Mouse (Mus musculus) liver (tissue): Measurements from ENCODE around the gene Axl.

Experiments
- DNase-seq: peaks from one replicate; pipeline ENCODE4 v3.0.0-alpha.2; 2020; ENCODE audit warnings: mixed read lengths

Axl gene

DNA sequence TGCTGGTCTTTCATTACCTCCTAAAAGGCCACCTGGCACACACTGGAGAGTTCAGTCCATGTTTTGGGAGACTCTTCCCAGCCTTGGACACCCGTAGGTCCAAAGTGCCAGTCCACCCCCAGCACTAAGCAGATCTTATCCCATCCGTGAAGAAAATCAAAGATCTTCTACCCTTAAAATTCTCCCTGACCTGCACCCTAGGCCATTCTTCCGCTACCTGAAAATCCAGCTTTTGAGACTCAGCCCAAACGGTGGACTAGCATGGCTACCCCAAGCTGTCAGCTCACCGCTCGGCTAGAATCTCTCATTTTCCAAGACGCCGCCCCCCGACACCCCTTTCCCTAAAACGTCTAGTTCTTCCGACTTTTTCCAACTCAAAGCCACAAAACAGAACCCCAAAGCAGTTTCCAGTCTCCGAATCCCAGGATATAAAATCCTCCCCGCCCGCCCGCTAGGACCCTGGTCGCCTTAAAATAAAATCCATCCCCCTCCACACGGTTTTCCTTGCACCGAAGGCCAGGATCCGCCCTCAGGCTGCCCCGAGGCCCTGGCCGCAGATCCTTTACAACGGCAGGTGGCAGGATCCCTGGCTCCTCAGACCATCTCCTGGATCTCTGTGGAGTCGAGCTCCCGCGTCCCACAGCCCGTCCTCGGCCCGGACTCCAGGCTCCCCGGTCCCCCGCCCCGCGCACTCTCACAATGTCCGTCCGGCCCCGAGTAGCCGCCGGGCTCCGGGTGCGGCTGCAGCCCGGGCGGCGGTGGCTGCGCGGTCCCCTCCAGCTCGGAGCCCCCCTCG, 34.7 kb downstream of the Axl start:
- DNase-seq, result peak; percentile 50

DNA sequence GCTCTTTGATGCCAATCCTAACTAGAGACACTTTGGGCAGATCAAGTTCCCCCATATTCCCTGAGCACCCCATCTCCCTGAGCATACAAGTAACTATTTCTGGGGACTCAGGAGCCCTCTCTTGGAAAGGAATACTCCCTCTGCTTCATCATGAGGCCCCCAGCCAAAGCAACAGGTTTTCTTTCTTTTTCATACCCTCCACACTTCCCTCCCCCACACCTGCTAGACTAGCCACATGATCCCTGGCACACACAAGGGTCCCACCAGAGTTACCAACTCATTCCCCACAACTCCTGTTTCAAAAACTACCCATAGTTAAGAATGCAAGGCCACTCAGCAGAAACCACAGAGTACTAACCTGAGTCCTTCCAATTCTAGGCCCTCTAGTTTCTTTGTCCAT, 35.4 kb downstream of the Axl start:
- no peak for DNase-seq

- DNase-seq, result no peak
These were observed 41.7 kb downstream of the Axl start for GRCm38 (mm10) chr7:25746844-25747243.

DNA sequence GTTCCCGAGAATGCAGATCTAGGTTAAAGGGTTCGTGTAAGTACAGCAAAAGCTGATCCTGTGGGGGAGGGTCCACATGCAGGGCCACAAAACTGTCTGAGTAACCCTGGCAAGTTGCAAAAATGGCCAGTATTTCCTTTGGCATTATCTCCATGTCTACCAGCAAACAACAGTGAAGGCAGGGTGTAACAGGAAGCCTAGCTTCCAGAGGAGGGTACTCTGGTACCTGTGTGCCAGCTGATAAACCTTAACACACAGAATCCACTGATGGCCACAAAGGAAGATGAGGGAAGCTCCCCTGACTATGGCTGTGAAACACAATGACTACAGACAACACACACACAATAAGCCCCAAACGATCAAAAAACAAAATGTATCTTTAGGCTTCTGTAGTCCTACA, 50.2 kb downstream of the Axl start:
- DNase-seq, result no peak

DNA sequence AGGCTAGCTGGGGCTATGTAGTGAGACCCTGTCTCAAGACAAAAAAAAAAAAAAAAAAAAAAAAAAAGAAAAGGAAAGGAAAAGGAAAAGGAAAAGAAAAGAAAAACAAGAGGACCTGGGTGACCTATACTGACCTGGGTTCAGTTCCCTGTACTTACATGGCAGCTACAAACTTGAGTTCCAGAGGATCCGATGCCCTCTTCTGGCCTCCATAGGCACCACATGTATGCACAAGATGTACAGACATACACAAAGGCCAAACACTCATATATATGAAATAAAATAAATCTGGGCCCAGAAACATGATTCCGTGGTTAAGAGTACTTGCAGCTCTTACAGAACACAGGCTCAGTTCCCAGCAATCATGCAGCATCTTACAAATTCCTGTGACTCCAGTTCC, 51.6 kb downstream of the Axl start:
- DNase-seq, result no peak

DNA sequence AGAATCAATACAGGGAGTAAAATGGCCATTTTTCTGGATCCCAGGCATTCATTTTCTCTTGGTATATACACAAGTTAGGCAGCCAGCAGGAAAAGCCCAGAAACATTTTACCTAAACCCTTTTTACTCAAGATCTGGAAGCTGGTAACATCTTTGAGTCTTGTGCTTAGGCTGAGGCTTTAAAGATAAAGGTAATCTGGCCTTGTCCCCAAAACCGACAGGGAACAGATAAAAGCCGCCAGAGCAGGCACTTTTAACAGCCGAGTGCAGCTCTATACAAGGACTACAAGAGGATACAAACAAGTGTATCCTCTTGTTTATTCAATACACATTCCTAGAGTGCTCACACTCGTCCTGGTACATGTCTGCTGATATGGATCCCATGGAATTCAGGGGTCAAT, 53.5 kb downstream of the Axl start:
- no peak for DNase-seq

- no peak for DNase-seq
These were observed 57.0 kb downstream of the Axl start for GRCm38 (mm10) chr7:25731294-25732055.

GRCm38 (mm10) chr7:25729862-25730261, 58.6 kb downstream of the Axl start:
- DNase-seq, result no peak

GRCm38 (mm10) chr7:25729396-25729795, 59.1 kb downstream of the Axl start:
- DNase-seq, result no peak

DNA sequence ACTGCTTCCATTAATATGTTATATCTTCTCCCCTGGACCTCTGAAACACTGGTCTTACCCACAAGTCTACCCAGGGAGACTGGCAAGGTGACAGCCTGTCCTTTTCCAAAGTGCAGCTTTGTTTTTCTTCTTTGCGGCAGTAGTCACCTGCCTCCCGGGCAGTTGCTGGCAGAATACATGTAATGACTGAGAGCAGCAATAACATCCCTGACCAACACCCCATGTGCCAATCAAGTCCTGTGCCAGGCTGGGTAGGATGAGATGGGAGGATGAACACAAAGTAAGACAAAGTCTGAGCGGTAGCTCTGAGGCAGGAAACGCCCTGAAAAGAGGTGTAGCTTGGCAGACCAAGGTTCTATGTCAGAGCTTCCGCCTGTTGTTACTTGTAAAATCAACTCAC, 60.7 kb downstream of the Axl start:
- DNase-seq, result no peak

DNA sequence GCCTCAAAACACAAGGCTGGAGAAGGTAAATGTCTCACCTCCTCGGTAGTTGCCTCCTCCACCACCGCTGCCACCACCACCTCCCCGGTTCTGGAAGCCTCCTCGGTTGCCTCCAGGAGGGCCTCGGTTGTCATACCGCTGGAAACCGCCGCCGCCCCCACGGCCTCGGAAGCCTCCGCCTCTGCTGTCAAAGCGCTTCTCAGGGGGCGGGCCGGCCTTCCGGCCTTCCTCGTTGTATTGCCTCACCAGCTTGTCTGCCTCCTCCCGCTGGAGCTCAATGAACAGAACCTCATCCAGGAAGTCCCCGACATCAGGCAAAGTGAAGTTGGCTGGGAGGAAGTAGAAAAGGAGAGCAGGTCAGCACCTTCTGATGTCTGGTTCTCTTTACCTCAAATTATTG, 62.6 kb downstream of the Axl start:
- no peak for DNase-seq

DNA sequence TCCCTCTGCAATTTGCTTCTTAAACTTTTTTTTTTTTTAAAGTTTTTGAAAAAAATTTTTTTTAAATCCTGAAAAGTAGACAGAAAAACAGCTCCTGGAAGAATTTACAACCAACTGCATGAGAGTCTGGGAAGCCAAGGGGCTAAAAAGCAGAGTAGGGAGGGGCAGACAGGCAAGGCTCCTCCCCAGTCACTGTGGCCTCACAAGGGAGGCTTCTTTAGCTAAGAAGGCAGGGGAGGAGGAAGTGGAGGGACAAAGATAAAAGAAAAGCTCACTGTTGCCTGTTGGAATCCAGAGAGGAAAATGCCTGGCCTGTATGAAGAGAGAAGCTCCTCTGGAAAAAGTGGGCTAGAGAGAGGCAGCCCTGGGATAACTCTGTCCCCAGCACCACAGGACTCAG, 66.7 kb downstream of the Axl start:
- peak; percentile 48 for DNase-seq

DNA sequence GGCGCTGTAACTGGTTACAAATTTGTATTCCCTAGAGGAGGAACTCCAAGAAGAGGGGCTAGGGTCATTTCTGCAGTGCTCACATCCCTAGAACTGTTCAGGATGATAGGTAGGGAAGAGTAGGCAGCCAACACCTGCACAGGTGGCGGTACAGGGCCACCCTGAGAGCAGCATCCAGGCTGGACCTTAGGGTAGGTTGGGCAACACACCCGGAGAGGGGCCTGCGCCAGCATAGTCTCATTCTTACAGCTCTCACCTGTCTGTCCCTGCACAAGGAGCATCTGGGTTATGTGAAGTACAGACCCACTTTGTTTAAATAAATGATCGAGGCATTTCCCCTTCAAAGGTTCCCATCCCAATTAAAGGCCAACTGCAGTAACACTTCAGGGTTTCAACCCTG, 67.7 kb downstream of the Axl start:
- no peak for DNase-seq

DNA sequence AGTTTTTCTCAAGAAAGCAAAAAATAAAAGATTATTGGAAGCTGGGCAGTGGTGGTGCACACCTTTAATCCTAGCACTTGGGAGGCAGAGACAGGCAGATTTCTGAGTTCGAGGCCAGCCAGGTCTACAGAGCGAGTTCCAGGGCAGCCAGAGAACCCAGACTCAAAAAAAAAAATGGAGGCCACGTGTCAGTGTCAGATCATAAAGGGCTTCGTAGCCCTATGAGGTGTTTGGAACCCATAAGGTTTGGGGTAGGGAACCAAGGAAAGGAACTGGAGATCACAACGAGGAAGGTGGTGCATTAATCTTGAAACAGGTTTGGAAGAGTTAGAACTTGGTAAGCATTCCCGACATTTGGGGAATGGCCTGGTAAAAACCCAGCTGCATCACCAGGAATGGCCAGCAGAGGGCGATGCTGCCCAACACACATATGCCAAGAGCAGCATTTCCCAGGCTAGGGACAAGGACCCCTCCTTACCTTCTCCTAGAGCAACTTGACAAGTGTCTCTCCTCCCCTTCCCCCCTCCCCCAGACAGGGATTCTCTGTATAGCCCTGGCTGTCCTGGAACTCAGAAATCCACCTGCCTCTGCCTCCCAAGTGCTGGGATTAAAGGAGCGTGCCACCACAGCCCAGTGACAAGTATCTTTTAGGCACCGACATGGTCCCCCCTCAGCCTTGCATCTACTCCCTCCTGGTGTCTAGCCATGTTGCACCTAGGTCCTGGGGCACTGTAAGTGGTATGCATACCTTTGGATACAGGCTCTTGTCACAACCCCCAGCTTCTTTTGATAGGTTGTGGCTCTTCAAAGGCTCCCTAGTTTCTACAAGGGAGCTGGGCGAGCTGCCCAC, 68.5 kb downstream of the Axl start:
- DNase-seq, result peak; percentile 82

GRCm38 (mm10) chr7:25718788-25719417, 69.6 kb downstream of the Axl start, which contains the start of gene Ccdc97:
Gene Ccdc97, minus strand, starts transcription at chr7:25719088.
- DNase-seq, result peak; percentile 93

DNA sequence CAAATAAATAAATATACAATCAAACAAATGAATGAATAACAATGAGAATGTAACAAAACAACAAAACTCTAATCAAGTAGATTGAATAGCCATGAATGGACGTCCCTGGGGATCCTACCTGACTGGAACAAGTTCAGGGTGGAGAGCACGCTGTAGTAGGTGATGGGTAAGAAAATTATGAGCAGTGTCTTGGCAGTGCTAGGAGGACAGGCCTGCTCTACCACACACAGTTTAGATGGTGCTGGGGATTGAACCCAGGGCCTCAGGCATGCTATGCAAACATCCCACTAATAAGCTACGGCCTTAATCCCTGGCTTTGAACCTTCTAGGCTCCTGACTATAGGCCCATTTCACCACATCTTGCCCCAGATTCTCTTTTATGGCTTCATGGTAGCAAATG, 71.0 kb downstream of the Axl start:
- DNase-seq, result no peak

DNA sequence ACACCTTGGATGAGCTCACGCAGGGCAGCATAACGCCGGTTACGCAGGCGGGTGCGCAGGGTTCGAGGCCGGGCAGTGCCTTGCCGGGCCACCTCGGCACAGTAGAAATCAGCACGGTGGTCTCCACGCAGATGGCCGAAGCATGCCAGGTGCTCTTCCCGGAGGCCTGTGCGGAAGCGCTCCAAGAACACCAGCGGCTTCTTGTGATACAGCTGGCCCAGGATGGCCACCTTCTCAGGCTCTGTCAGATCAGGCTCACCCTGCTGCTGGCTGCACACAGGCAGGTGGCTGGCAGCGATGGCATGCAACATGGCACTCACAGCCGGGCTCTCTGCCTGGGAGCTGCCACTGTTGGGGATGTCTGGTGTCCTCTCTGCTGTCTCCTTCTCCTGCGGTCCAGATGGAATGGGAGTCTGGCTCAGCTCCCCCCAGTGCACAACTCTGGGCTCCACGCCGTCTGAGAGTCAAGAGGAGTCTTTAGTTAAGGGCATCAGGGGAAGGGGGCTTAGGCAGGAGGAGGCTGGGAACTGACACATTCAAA, 72.7 kb downstream of the Axl start:
- DNase-seq, result no peak

- no peak for DNase-seq
These were observed 73.9 kb downstream of the Axl start for GRCm38 (mm10) chr7:25714581-25714980.

GRCm38 (mm10) chr7:25712801-25713200, 75.7 kb downstream of the Axl start:
- no peak for DNase-seq

- DNase-seq, result no peak
These were observed 76.7 kb downstream of the Axl start for GRCm38 (mm10) chr7:25711731-25712197.

DNA sequence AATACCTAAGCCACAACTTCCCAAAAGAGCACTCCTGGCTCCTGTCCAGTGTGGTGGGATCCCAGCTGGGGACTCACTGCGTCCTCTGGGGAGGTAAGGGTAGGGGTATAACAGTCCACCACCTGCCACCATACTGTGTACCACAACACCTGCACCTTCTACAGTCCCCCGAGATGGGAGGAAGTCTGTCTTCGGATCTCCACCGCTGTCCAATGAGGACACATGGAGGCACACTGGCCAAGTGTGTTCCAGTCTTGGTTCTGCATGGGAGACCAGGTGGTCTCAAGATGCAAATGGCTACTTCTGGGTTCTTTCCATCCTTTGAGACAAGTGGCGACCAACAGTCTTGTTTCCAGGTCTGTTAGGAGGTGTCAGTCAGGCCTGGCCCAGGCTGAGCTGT, 77.3 kb downstream of the Axl start:
- no peak for DNase-seq

DNA sequence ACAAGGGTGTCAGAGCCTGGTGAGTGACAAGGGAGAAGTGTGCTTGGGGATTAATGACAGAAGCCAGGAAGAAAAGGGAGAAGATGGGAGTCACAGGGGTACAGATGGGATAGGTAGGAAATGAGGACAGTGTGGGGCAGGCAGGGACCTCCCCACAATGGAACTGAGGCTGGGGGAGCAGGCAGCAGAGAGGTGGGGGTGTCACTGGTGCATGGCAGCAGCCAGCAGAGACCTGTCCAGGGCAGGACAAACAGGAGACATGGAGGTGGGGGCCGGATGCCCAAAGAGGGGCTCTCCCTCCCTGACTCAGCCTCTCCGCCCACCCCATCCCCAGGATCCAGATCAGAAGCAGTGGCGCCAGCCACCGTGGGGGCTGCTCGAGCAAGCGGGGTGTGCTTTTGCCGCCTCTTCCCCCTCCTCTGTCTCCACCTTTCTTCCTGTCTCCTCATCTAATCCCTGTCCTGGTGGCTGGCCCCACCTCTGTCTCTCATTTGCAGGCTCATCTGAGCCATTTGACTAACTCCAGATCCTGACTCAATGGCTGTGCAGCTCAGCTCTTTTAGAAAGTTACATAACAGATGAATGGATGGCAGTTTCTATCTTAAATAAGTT, 77.9 kb downstream of the Axl start:
- DNase-seq, result no peak
